Mouse (Mus musculus): ENCODE results near the gene Acsl3.

Gene Acsl3

DNA sequence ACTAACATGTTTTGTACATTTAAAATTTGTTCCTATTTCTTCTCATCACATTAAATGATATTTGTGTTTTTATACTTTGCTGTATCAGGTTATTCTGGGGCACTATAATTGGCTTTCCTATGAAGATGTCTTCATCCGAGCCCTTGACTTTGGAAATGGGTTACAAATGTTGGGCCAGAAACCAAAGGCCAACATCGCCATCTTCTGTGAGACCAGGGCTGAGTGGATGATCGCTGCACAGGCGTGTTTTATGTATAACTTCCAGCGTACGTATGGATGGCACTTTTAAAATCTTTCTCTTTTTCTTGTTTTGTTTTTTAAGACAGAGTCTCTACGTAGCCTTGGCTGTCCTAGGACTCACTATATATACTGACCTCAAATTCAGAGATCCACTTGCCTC, 30.5 kb downstream of the Acsl3 start:
- no peak for DNase-seq

GRCm38 (mm10) chr1:78694503-78695258, 37.1 kb downstream of the Acsl3 start:
- DNase-seq, result no peak

- DNase-seq, result no peak
Observed at GRCm38 (mm10) chr1:78696305-78696704, 38.7 kb downstream of the Acsl3 start.

DNA sequence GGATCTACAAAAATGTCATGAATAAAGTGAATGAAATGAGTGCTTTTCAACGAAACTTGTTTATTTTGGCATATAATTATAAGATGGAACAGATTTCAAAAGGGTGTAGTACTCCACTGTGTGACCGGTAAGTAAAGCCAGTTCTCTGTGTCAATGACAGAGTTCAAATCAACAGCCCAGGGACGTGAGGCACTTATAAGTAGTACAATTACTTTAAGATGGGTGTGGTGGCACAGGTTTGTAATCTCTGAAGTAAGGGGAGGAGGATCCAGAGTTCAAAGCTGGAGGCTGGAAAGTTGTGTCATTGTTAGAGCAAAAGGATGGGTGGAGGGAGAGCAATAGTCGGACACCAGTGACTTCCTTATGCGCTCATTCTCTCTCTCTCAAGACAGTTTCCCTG, 39.3 kb downstream of the Acsl3 start:
- no peak for DNase-seq

DNA sequence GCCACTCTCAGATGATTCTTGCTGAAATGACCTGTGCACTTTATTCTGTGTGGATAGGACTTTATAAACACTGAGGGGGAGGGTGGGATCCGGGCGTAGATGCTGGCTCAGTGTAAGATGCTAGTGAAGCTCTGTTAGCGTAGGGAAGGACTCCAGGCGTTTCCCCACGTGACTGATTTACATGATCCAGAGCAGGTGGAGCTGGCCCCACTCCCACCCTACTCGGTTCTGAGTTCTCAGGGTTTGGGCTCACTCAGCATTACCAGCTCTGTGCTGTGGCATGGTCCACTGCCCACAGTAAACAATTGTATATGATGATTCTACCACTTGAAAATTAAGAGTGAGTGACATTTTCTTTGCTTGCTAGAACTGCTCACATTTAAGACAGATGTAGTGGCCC, 40.5 kb downstream of the Acsl3 start:
- no peak for DNase-seq

- DNase-seq, result no peak
Observed at GRCm38 (mm10) chr1:78701740-78702139, 44.1 kb downstream of the Acsl3 start.

DNA sequence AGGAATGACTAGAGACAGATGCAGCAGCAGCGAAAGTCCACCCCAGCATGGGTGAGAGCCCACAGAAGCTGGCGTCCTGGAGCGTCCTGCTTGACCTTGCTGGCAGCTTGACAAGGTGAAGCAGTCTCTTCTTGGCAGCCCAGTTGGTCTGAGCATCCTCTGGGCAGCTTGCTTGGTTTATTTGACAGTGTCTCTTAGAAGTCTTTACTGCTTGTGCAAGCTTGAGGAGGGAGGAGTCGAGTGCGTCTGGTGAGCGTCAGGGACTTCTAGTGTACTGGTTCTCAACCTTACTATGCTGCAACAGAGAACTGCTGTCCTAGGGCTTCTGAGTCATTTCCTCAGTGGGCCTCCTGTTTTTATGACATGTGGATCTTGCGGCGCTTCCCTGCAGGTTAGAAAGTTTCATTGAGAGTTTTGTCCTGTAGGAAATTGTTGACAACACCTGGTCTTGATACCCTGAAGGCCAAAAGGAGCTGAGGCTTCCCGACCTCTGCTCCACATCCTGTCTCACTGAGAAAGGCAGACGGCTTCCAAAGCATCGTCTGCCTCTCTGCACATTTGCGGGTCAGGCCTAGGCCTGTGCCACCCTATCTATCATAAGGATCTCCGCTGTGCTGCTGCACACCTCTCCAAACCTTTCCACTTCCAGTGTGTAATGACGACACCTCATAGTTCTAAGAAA, 44.8 kb downstream of the Acsl3 start:
- no peak for DNase-seq

- DNase-seq, result no peak
Observed at GRCm38 (mm10) chr1:78702964-78703285, 45.3 kb downstream of the Acsl3 start.

GRCm38 (mm10) chr1:78706338-78706737, 48.7 kb downstream of the Acsl3 start:
- no peak for DNase-seq

- no peak for DNase-seq
Observed at GRCm38 (mm10) chr1:78707280-78707679, 49.7 kb downstream of the Acsl3 start.

- DNase-seq, result no peak
Observed at GRCm38 (mm10) chr1:78710026-78710425, 52.4 kb downstream of the Acsl3 start.

GRCm38 (mm10) chr1:78710613-78711329, 53.1 kb downstream of the Acsl3 start:
- DNase-seq, result no peak

DNA sequence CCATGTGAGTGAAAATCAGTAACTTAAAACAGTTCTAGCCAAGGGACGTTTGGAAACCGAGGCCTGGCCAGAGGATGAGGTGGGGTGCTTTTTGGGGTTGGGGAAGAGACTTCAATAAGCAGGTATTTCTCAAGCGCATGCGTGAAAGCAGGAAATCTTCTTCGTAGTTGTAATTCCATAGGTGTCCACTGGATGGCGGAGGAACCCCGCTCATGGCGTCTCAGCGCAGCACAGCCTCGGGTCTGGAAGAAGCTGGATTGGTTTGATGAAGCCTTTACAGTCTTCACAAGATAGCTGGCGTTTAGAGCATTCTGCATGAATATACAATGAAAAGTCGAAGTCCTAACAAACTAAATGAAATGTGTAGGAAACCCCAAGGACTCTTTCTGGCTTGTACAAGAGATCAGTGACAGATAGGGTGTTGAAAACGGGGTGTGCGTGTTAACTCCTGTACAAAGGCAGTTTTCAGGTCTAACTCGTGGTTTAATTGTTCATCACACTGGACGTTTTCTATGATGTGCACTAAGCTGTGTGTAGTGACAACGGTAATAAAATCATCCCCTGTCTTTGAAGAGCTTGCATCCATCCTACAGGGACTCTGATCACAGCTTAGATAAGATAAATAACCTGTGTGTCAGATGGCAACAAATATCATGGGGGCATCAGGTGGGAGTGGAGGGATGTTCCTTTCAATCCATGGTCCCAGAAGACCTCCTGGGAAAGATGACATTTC, 67.0 kb downstream of the Acsl3 start:
- peak; percentile 85 for DNase-seq

DNA sequence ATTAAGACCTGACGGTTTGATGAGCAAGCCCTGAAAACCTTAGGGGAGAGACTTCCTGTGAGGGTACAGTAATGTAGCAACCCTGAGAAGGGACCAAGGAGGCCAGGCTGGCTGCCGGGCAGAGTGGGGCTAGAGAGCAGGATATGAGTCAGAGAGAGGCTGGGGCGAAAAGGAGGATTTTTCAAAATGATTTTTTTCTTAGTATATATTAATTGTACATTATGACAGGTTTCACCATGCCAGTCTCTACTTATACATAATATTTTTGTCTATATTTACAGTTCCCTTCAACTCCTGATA, 67.5 kb downstream of the Acsl3 start:
- no peak for DNase-seq

GRCm38 (mm10) chr1:78725617-78726223, 68.1 kb downstream of the Acsl3 start:
- no peak for DNase-seq

DNA sequence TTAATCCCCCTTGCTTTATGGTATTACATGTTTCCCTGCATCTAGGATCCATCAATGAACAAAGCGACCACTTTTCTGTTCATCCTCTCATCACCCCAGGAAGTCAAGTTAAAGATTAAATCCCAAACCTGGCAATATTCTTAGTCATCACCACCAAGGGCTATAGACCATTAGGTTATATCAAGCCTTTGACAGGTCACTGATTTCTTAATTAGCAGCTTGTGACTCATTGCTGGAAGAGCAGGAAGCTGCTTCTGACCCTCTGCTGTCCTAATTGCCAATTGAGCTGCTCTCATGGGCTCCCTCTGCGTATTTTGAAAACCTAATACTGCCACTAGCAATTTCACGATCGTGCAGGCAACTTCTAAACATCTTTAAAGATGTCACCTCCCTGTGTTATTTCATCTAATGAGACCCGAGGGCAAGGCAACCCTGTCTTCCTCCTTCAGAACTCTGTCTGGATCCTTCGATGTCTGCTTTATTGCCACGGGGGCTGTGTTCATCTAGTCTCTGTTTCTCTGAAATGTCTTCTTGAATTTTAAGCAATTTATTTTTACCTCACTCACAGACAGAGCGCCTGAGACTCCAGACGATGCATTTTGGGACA, 72.6 kb downstream of the Acsl3 start:
- no peak for DNase-seq

DNA sequence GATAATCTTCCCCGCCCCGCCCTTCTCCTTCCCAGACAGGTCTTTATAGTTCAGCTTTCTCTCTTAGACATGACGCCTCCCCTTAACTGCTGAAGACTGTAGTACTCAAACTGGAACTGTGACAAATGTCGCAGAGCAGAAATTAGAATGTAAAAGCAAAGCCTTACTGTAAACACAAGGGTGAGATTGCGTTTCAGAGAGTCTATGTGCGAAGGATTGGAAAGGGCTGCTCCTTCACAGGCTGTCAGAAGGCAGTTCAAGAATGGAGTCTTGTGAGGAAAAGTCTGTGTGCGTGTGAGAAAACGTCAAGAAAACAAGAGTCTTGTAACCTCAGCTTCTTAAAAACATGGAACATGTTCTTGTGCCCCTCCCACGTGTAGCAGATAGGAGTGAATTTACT, 74.7 kb downstream of the Acsl3 start:
- DNase-seq, result no peak

GRCm38 (mm10) chr1:78734261-78735000, 76.8 kb downstream of the Acsl3 start:
- DNase-seq, result no peak

- no peak for DNase-seq
Observed at GRCm38 (mm10) chr1:78737646-78738045, 80.0 kb downstream of the Acsl3 start.

GRCm38 (mm10) chr1:78740676-78741075, 83.1 kb downstream of the Acsl3 start:
- DNase-seq, result no peak

DNA sequence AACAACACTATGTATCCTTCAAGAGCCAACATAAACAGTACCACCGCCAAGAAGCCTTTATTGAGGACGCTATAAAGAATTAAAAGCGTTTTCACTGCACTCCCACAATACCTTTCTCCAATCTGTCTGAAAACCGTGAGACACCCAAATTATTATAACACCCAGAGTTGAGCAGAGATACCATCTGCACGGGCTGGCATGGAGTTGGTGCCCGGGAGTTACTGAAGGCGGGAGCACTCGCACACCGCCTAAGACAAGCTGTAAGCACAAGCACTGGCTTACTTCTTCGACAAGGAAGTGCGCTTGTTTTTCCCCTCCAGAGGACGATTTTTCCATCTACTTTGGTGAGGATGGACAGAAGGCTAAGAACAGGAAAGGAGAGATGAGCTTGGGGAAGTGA, 84.6 kb downstream of the Acsl3 start:
- peak; percentile 31 for DNase-seq

DNA sequence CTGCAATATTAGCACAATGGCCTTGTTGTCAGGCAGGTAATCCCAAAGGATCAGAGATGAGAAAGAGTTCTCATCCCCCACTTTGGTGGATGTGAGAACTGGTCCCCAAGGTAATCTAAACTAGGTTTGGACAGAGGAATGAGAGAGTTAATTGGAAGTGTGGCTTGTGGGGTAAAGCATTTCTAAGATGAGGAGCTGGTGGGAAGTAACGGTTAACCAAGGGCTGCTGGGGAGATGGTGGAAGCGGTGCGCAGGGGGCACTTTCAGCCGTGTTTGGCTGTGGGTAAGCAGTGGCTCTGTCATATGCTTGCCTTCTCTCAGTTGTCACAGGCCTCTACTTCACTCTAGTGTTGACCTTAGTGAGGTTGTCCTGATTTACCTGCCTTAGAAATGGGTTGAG, 85.7 kb downstream of the Acsl3 start:
- DNase-seq, result no peak
